Mouse (Mus musculus): ENCODE data around the gene Sorbs1. TPM values are rescaled to one million over a fixed set of nuclear protein-coding genes. Genes with fewer than 3 reads are reported as not detected.

Gene Sorbs1
- polyA plus RNA-seq, 1 experiment from 2014 or later = 88.3 TPM

DNA sequence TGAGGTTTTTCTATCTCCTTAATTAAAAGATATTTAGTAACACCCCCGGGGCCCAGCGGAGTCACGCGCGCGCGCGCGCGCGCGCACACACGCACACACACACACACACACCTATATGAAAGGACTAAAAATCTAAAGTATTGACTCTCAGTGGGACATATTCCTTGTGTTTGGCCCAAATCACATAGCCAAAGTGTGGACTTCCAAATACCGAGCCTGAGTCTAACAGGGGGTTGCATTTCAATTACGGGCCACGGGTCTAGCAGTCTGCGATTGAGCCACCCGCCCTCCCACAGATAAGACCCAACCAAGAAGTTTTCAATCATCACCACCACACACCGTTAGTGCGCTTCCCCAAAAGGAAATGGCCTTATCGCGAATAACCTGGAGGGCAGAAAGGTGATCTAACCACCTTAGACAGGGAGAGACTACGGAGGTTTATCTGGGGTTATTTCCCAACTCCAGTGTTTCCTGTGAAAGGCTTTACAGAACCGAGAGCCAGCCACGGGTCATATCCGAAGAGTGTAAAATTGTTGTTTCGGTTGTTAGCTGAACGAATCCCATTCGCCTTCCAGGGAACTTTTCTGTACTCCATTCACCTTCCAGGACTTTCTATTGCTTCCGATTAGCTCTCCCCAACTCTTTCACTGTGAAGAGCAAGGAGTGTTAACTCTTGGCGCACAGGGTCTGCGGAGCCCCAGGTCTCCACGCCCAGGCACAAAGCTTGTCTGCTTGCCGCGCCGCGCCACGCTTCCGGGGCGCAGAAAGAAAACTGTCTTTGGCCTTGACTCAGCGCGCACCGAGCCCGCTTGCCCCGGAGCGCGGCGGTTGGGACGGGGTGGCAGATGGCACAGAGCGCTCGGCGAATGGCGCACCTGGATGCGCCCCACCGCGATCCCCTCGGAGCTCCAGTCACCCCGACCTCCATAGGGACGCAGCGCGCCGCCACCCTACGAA is 242.9 kb downstream of the Sorbs1 start:
- WGBS = 8% methylated on average over 63 of the region's 63 CpGs
- Histone ChIP-seq H3K27me3 (replicated peaks; ENCODE audit: control insufficient read depth, insufficient read depth, low read length) (0 out of 2 replicates have a peak, but pooled peaks cover 12% of the 10 kb centered on the region), H3K9me3 (ENCODE audit: control insufficient read depth, low read length) (no peaks in the 10 kb centered on the region), H3K36me3 (ENCODE audit: control insufficient read depth, insufficient read depth, low read length) (no peaks in the 10 kb centered on the region), H3K4me2 (ENCODE audit: low read length) (peak overlapping the region; percentile 91), H3K4me1 (replicated peaks; ENCODE audit: control insufficient read depth, insufficient read depth, low read length) (no peaks in the 10 kb centered on the region), H3K9ac (ENCODE audit: low read length) (peak overlapping the region; percentile 66), H3K27ac (ENCODE audit: low read depth) (peak overlapping the region; percentile 27), H3K4me3 (ENCODE audit: low read depth, low read length) (peak overlapping the region; percentile 70)
- DNase-seq (ENCODE audit: low spot score) (peak; percentile 79), ATAC-seq (replicated peaks; ENCODE audit: low FRiP score, low TSS enrichment, low read depth) (peak; percentile 59)

DNA sequence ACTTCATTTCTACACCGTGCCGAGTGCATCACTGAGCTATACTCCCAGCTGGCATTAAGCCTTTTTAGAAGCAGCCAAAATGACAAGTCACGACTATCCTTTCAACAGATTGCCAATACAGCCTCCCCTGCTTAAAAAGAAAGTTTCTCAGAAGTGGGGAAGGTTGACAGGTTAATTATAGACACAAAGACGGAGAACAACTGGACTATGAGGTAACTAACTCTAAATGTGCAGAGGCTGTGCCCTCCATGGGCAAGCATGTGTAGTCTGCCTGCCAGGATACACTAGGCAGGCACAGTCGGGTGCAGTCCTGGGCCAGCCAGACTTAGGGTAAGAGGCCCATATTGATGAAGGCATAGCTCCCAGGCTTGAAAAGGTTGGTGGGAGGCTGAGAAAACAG is 244.1 kb downstream of the Sorbs1 start:
- no peaks in the 10 kb centered on the region for H3K4me1 ChIP-seq (replicated peaks; ENCODE audit: control insufficient read depth, insufficient read depth, low read length)
- DNase-seq (ENCODE audit: low spot score) (no peak), ATAC-seq (replicated peaks; ENCODE audit: low FRiP score, low TSS enrichment, low read depth) (no peak)
- H3K36me3 ChIP-seq (ENCODE audit: control insufficient read depth, insufficient read depth, low read length) = no peaks in the 10 kb centered on the region
- H3K4me2 ChIP-seq (ENCODE audit: low read length) = no peak overlapping the region
- H3K9ac ChIP-seq (ENCODE audit: low read length) = no peak overlapping the region
- no peak overlapping the region for H3K4me3 ChIP-seq (ENCODE audit: low read depth, low read length)
- 76% methylated on average over 5 of the region's 5 CpGs for WGBS
- no peak overlapping the region for H3K27ac ChIP-seq (ENCODE audit: low read depth)
- H3K9me3 ChIP-seq (ENCODE audit: control insufficient read depth, low read length) = no peaks in the 10 kb centered on the region
- 0 out of 2 replicates have a peak, but pooled peaks cover 12% of the 10 kb centered on the region for H3K27me3 ChIP-seq (replicated peaks; ENCODE audit: control insufficient read depth, insufficient read depth, low read length)

- Histone ChIP-seq H3K4me2 (ENCODE audit: low read length) (no peak overlapping the region), H3K27me3 (replicated peaks; ENCODE audit: control insufficient read depth, insufficient read depth, low read length) (0 out of 2 replicates have a peak, but pooled peaks cover 12% of the 10 kb centered on the region), H3K9ac (ENCODE audit: low read length) (no peak overlapping the region), H3K4me3 (ENCODE audit: low read depth, low read length) (no peak overlapping the region), H3K27ac (ENCODE audit: low read depth) (no peak overlapping the region), H3K36me3 (ENCODE audit: control insufficient read depth, insufficient read depth, low read length) (no peaks in the 10 kb centered on the region), H3K9me3 (ENCODE audit: control insufficient read depth, low read length) (no peaks in the 10 kb centered on the region), H3K4me1 (replicated peaks; ENCODE audit: control insufficient read depth, insufficient read depth, low read length) (no peaks in the 10 kb centered on the region)
- DNase-seq (ENCODE audit: low spot score) (no peak), ATAC-seq (replicated peaks; ENCODE audit: low FRiP score, low TSS enrichment, low read depth) (no peak)
- WGBS = 37% methylated on average over 3 of the region's 3 CpGs
Measured at GRCm38 (mm10) chr19:40268493-40268892, 245.1 kb downstream of the Sorbs1 start.

DNA sequence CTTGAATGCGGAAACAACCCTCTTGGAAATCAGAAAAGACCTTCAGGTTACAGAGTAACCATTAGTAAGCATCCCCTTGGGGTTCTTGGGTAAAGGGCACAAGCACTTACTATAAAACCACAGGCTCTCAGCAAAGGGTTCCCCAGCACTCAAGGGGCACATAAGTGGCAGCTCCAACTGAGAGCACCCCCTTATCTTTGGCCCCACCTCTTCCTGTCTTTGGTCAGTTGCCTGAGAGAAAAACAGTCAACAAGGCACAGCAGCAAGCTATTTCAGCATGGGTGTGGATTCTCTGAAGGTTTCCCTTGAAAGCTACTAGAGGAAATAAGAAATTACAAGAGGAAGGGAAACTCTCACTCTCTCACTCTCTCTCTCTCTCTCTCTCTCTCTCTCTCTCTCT is 246.2 kb downstream of the Sorbs1 start:
- no peak for DNase-seq (ENCODE audit: low spot score)
- H3K36me3 ChIP-seq (ENCODE audit: control insufficient read depth, insufficient read depth, low read length) = no peaks in the 10 kb centered on the region
- 84% methylated on average over 1 of the region's 1 CpGs for WGBS
- H3K27me3 ChIP-seq (replicated peaks; ENCODE audit: control insufficient read depth, insufficient read depth, low read length) = 0 out of 2 replicates have a peak, but pooled peaks cover 7% of the 10 kb centered on the region
- H3K9me3 ChIP-seq (ENCODE audit: control insufficient read depth, low read length) = no peaks in the 10 kb centered on the region
- H3K4me2 ChIP-seq (ENCODE audit: low read length) = no peak overlapping the region
- ATAC-seq (replicated peaks; ENCODE audit: low FRiP score, low TSS enrichment, low read depth) = no peak
- H3K4me1 ChIP-seq (replicated peaks; ENCODE audit: control insufficient read depth, insufficient read depth, low read length) = no peaks in the 10 kb centered on the region
- H3K9ac ChIP-seq (ENCODE audit: low read length) = no peak overlapping the region
- no peak overlapping the region for H3K4me3 ChIP-seq (ENCODE audit: low read depth, low read length)
- no peak overlapping the region for H3K27ac ChIP-seq (ENCODE audit: low read depth)

DNA sequence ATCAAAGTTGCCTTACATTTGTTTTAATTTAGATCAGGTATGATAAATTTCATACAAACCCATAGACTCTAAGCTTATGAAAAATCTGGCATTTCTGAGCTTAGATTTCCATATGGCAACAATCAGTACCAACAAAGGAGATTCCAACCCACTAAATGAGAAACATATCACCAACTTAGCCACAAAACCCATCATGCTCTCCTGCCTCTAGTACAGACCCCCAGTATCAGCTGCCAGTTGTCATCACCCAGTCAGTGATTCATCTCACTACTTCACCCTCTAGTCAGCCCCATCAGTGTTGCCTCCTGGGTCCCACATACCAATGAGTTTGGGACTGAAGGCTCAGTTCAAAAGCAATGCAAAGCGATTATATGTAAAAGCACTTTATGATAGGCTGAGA is 254.1 kb downstream of the Sorbs1 start:
- Histone ChIP-seq H3K9ac (ENCODE audit: low read length) (no peak overlapping the region), H3K27ac (ENCODE audit: low read depth) (no peak overlapping the region), H3K4me3 (ENCODE audit: low read depth, low read length) (no peak overlapping the region), H3K4me2 (ENCODE audit: low read length) (no peak overlapping the region), H3K27me3 (replicated peaks; ENCODE audit: control insufficient read depth, insufficient read depth, low read length) (no peaks in the 10 kb centered on the region), H3K36me3 (ENCODE audit: control insufficient read depth, insufficient read depth, low read length) (no peaks in the 10 kb centered on the region), H3K9me3 (ENCODE audit: control insufficient read depth, low read length) (no peaks in the 10 kb centered on the region), H3K4me1 (replicated peaks; ENCODE audit: control insufficient read depth, insufficient read depth, low read length) (no peaks in the 10 kb centered on the region)
- 96% methylated on average over 1 of the region's 1 CpGs for WGBS
- DNase-seq (ENCODE audit: low spot score) (no peak), ATAC-seq (replicated peaks; ENCODE audit: low FRiP score, low TSS enrichment, low read depth) (no peak)

DNA sequence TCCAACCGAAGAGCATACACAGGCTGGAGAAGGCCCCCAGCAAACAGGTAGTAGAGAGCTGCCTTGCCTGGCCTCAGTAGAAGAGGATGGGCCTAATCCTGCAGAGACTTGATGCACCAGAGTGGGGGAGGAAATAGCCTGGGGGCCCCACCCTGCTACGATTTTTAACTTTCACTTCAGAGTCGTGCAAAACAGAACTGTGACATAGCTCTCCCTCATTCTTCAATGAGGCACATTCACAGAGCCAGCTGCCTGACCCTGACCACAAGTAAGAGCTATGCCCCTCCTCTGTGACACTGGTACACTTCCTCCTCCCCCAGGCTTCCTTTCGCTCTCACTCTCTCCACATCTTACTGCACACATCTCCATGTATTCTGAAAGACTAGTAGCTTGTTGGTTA is 256.2 kb downstream of the Sorbs1 start:
- Histone ChIP-seq H3K36me3 (ENCODE audit: control insufficient read depth, insufficient read depth, low read length) (no peaks in the 10 kb centered on the region), H3K27me3 (replicated peaks; ENCODE audit: control insufficient read depth, insufficient read depth, low read length) (no peaks in the 10 kb centered on the region), H3K9ac (ENCODE audit: low read length) (no peak overlapping the region), H3K4me1 (replicated peaks; ENCODE audit: control insufficient read depth, insufficient read depth, low read length) (no peaks in the 10 kb centered on the region), H3K9me3 (ENCODE audit: control insufficient read depth, low read length) (no peaks in the 10 kb centered on the region), H3K27ac (ENCODE audit: low read depth) (no peak overlapping the region), H3K4me3 (ENCODE audit: low read depth, low read length) (no peak overlapping the region), H3K4me2 (ENCODE audit: low read length) (no peak overlapping the region)
- 47% methylated on average over 4 of the region's 4 CpGs for WGBS
- DNase-seq (ENCODE audit: low spot score) = no peak
- no peak for ATAC-seq (replicated peaks; ENCODE audit: low FRiP score, low TSS enrichment, low read depth)

GRCm38 (mm10) chr19:40256376-40257050 is 257.1 kb downstream of the Sorbs1 start:
- ATAC-seq (replicated peaks; ENCODE audit: low FRiP score, low TSS enrichment, low read depth) (no peak), DNase-seq (ENCODE audit: low spot score) (no peak)
- Histone ChIP-seq H3K9ac (ENCODE audit: low read length) (no peak overlapping the region), H3K9me3 (ENCODE audit: control insufficient read depth, low read length) (no peaks in the 10 kb centered on the region), H3K36me3 (ENCODE audit: control insufficient read depth, insufficient read depth, low read length) (peaks cover under 1% of the 10 kb centered on the region; the same call in 1 of the 2 replicates), H3K27ac (ENCODE audit: low read depth) (no peak overlapping the region), H3K4me1 (replicated peaks; ENCODE audit: control insufficient read depth, insufficient read depth, low read length) (no peaks in the 10 kb centered on the region), H3K4me2 (ENCODE audit: low read length) (no peak overlapping the region), H3K4me3 (ENCODE audit: low read depth, low read length) (no peak overlapping the region), H3K27me3 (replicated peaks; ENCODE audit: control insufficient read depth, insufficient read depth, low read length) (no peaks in the 10 kb centered on the region)
- 79% methylated on average over 2 of the region's 2 CpGs for WGBS

GRCm38 (mm10) chr19:40255561-40255960 is 258.0 kb downstream of the Sorbs1 start:
- Histone ChIP-seq H3K4me2 (ENCODE audit: low read length) (no peak overlapping the region), H3K9me3 (ENCODE audit: control insufficient read depth, low read length) (no peaks in the 10 kb centered on the region), H3K9ac (ENCODE audit: low read length) (no peak overlapping the region), H3K27me3 (replicated peaks; ENCODE audit: control insufficient read depth, insufficient read depth, low read length) (no peaks in the 10 kb centered on the region), H3K27ac (ENCODE audit: low read depth) (no peak overlapping the region), H3K4me3 (ENCODE audit: low read depth, low read length) (no peak overlapping the region), H3K4me1 (replicated peaks; ENCODE audit: control insufficient read depth, insufficient read depth, low read length) (no peaks in the 10 kb centered on the region), H3K36me3 (ENCODE audit: control insufficient read depth, insufficient read depth, low read length) (peaks cover 3% of the 10 kb centered on the region; the same call in 1 of the 2 replicates)
- 58% methylated on average over 1 of the region's 1 CpGs for WGBS
- DNase-seq (ENCODE audit: low spot score) (no peak), ATAC-seq (replicated peaks; ENCODE audit: low FRiP score, low TSS enrichment, low read depth) (no peak)
